Comparison of ENCODE assay signal across 19 mouse cellular contexts in genomic region chr11:61307795-61308194, GRCm38 (mm10). TPM values are rescaled to one million over a fixed set of nuclear protein-coding genes. Genes with fewer than 3 reads are reported as not detected.
A peak's percentile ranks its signal among the peaks of the same experiment; 100 is the strongest.
DNase-seq lines count a peak whose midpoint lies in the region; ATAC-seq lines count a peak whose summit lies in the region.
"Had no signal": no experiment of that assay in that cellular context is flagged by ENCODE, and none has a peak within 500 bp of the region (broad histone marks: within the 10 kb centered on the region; RNA-seq: fewer than 3 reads in every experiment).

No protein-coding gene starts in this region.

- H3K36me3 ChIP-seq in heart, embryonic 14.5 days (ENCODE audit: control insufficient read depth, insufficient read depth, low read length) = no peaks in the 10 kb centered on the region
- H3K36me3 ChIP-seq: embryonic facial prominence, embryonic 12.5 days; heart, embryonic 10.5 days; neural tube, embryonic 13.5 days had no signal

- WGBS in heart, embryonic 14.5 days = 32% methylated on average over 7 of the region's 7 CpGs

- peak overlapping the region; percentile 27; the same call in 1 of the 2 replicates for H3K4me2 ChIP-seq in heart, embryonic 14.5 days (ENCODE audit: low read length)
- H3K4me2 ChIP-seq: embryonic facial prominence, embryonic 12.5 days; neural tube, embryonic 13.5 days had no signal

- DNase-seq in heart, adult 11 months = no peak
- DNase-seq in ES-CJ7 (ENCODE audit: low read depth, low spot score) = peak; percentile 52
- DNase-seq in liver = peak; percentile 41
- no peak for DNase-seq in gastrocnemius, postnatal 25 days
- DNase-seq in adrenal gland, adult 2 months = no peak
- DNase-seq: adrenal gland, postnatal 25 days; cerebellum, adult 18-20 months; kidney, adult 18-20 months; kidney, postnatal 25 days; right cerebral cortex, postnatal 25 days had no signal

- H3K9ac ChIP-seq in heart, embryonic 14.5 days (ENCODE audit: low read length) = no peak overlapping the region
- H3K9ac ChIP-seq: embryonic facial prominence, embryonic 12.5 days; neural tube, embryonic 13.5 days had no signal

- no peak overlapping the region for H3K4me3 ChIP-seq in heart, embryonic 14.5 days (ENCODE audit: control insufficient read depth in 1 of 2, insufficient read depth in 1 of 2, low read depth in 1 of 2, low read length in 2 of 2)
- H3K4me3 ChIP-seq: embryonic facial prominence, embryonic 12.5 days; heart, embryonic 10.5 days; megakaryocyte, embryonic 14.5 days; neural tube, embryonic 13.5 days had no signal

- H3K4me1 ChIP-seq in heart, embryonic 14.5 days (ENCODE audit: control insufficient read depth in 2 of 2, insufficient read depth in 2 of 2, low read length in 2 of 2) = peaks cover 0 to 2% of the 10 kb centered on the region in 2 experiments; a peak in 2 of 4 replicates
- H3K4me1 ChIP-seq: embryonic facial prominence, embryonic 12.5 days; neural tube, embryonic 13.5 days had no signal

- H3K27me3 ChIP-seq in heart, embryonic 14.5 days (ENCODE audit: control insufficient read depth, insufficient read depth, low read length) = no peaks in the 10 kb centered on the region
- H3K27me3 ChIP-seq: embryonic facial prominence, embryonic 12.5 days; neural tube, embryonic 13.5 days had no signal

- H3K9me3 ChIP-seq in heart, embryonic 14.5 days (ENCODE audit: control insufficient read depth, low read length) = peaks cover 6% of the 10 kb centered on the region; the same call in 1 of the 2 replicates
- H3K9me3 ChIP-seq: heart, embryonic 10.5 days had no signal

- ATAC-seq in heart, embryonic 14.5 days (ENCODE audit: insufficient number of reproducible peaks, insufficient read depth, low FRiP score, low read depth) = no peak
- peak; percentile 81 for ATAC-seq in megakaryocyte-erythroid progenitor cell, adult 5-6 weeks (replicated peaks; ENCODE audit: low FRiP score, low TSS enrichment, poor library complexity, severe bottlenecking)
- ATAC-seq: lung, postnatal 0 days had no signal

- H3K27ac ChIP-seq in heart, embryonic 14.5 days (replicated peaks in 1 of 2; ENCODE audit: control insufficient read depth in 1 of 2, insufficient read depth in 1 of 2, low read depth in 2 of 2, low read length in 2 of 2) = no peak overlapping the region
- H3K27ac ChIP-seq: embryonic facial prominence, embryonic 12.5 days; heart, embryonic 10.5 days; neural tube, embryonic 13.5 days had no signal

RNA-seq across cellular contexts. Expression of gene Slc47a2, which starts 34.9 kb away (rescaled TPM):
- 0.35 TPM in 1 of 2 replicates, not detected in the other for polyA plus RNA-seq in heart, embryonic 14.5 days (2014; fragmentation: Nextera tagmentation; extraction: Ambion mirVana)
- not detected in 2 replicates for total RNA-seq in megakaryocyte-erythroid progenitor cell, adult 5-6 weeks (2014; fragmentation: Nextera tagmentation)
- total RNA-seq in megakaryocyte-erythroid progenitor cell, adult 5-6 weeks (2017) = not detected in 2 replicates
- total RNA-seq in gastrocnemius, postnatal 25 days (2021) = not detected
- total RNA-seq in adrenal gland, adult 2 months (2021) = not detected
- polyA plus RNA-seq in adrenal gland, adult 2 months (2012; rRNA removed) = 0.08 and 0.16 TPM in 2 replicates
- total RNA-seq: adrenal gland, postnatal 25 days; gastrocnemius, adult 8-10 months; hematopoietic stem cell, adult 5-6 weeks had no signal
- polyA plus RNA-seq: embryonic facial prominence, embryonic 12.5 days; heart, embryonic 10.5 days; neural tube, embryonic 13.5 days had no signal

RNA-seq across cellular contexts. Expression of gene Aldh3a2, which starts 40.5 kb away (rescaled TPM):
- polyA plus RNA-seq in heart, embryonic 14.5 days (2014; fragmentation: Nextera tagmentation; extraction: Ambion mirVana) = 35.7 and 43.8 TPM in 2 replicates
- 10.6 and 15.4 TPM in 2 replicates for total RNA-seq in megakaryocyte-erythroid progenitor cell, adult 5-6 weeks (2014; fragmentation: Nextera tagmentation)
- total RNA-seq in megakaryocyte-erythroid progenitor cell, adult 5-6 weeks (2017) = 10.8 and 30.6 TPM in 2 replicates
- total RNA-seq in gastrocnemius, postnatal 25 days (2021) = 10 to 100 TPM; 12.6 to 12.8 TPM
- total RNA-seq in adrenal gland, adult 2 months (2021) = 10 to 100 TPM; 54.0 to 54.3 TPM
- polyA plus RNA-seq in adrenal gland, adult 2 months (2012; rRNA removed) = 34.7 and 36.6 TPM in 2 replicates

Comparison
In these comparisons a context has a peak if more than half of its experiments do, and no peak if none do; other contexts are left out.
1. DNase-seq: peak in ES-CJ7 (single experiment) and liver (single experiment); none in heart, adult 11 months (single experiment), gastrocnemius, postnatal 25 days (single experiment) and adrenal gland, adult 2 months (single experiment).